Mouse (Mus musculus) stomach, postnatal 0 days (tissue): ENCODE data around the gene P2rx7. TPM values are rescaled to one million over a fixed set of nuclear protein-coding genes. Genes with fewer than 3 reads are reported as not detected.
A peak's percentile ranks its signal among the peaks of the same experiment; 100 is the strongest.

Source experiments
- ATAC-seq: fragments of 200-750 bp; cut with Nextera tagmentation; 2 replicates; pipeline ENCODE4 v1.8.0; 2017; ENCODE audit not compliant: low FRiP score, low TSS enrichment
- DNase-seq: peaks from one replicate; pipeline ENCODE4 v3.0.0-alpha.2; 2016; ENCODE audit warnings: low spot score
- H3K27ac ChIP-seq: fragments of 300-500 bp; sonication (generic); replicated peaks from 2 replicates; pipeline ENCODE4 v1.5.1; 2014; ENCODE audit warnings: mild to moderate bottlenecking, control low read depth
- H3K27me3 ChIP-seq: fragments of 300-500 bp; sonication (generic); 2 replicates; pipeline ENCODE4 v1.6.1; 2014; ENCODE audit warnings: low read length; ENCODE audit not compliant: control insufficient read depth, insufficient read depth
- H3K36me3 ChIP-seq: fragments of 300-500 bp; sonication (generic); 2 replicates; pipeline ENCODE4 v1.6.1; 2014; ENCODE audit warnings: low read length, mixed read lengths; ENCODE audit not compliant: control insufficient read depth, insufficient read depth
- H3K4me1 ChIP-seq: fragments of 300-500 bp; sonication (generic); replicated peaks from 2 replicates; pipeline ENCODE4 v1.6.1; 2014; ENCODE audit warnings: antibody characterized with exemption; ENCODE audit not compliant: control insufficient read depth, insufficient read depth
- H3K4me2 ChIP-seq: fragments of 300-500 bp; sonication (generic); replicated peaks from 2 replicates; pipeline ENCODE4 v1.6.1; 2014; ENCODE audit warnings: low read depth, mild to moderate bottlenecking, control low read depth, moderate library complexity
- H3K4me3 ChIP-seq: fragments of 300-500 bp; sonication (generic); 2 replicates; pipeline ENCODE4 v1.5.1; 2014; ENCODE audit warnings: low read depth, low read length, control low read depth
- H3K9ac ChIP-seq: fragments of 300-500 bp; sonication (generic); 2 replicates; pipeline ENCODE4 v1.6.1; 2014; ENCODE audit warnings: mild to moderate bottlenecking, low read length, control low read depth, mixed read lengths
- H3K9me3 ChIP-seq: fragments of 300-500 bp; sonication (generic); 2 replicates; pipeline ENCODE4 v1.6.1; 2016; ENCODE audit warnings: low read length; ENCODE audit not compliant: control insufficient read depth
- CTCF ChIP-seq: IDR thresholded peaks from 2 replicates; pipeline ENCODE4 v1.5.1; 2016; ENCODE audit warnings: antibody characterized with exemption, low read depth, mild to moderate bottlenecking, moderate library complexity
- EP300 ChIP-seq: optimal IDR thresholded peaks from 2 replicates; pipeline ENCODE3; 2016; ENCODE audit warnings: antibody characterized with exemption
- WGBS: fragments of 180-500 bp; shearing (Covaris S2); extraction: QIAGEN DNeasy Blood & Tissue Kit; methylation state at CpG from one replicate; pipeline ENCODE4 v1.1.7; 2014; 5-methylcytosine and 5-hydroxymethylcytosine counted together
- polyA plus RNA-seq: library from polyadenylated mRNA; unstranded; fragments of >200 nt; fragmentation: Nextera tagmentation; extraction: Ambion mirVana; gene quantifications from 2 replicates; pipeline ENCODE4 v1.2.1, GENCODE M21; 2015

Gene P2rx7
- polyA plus RNA-seq, 1 experiment from 2014 or later: 2.1 TPM

DNA sequence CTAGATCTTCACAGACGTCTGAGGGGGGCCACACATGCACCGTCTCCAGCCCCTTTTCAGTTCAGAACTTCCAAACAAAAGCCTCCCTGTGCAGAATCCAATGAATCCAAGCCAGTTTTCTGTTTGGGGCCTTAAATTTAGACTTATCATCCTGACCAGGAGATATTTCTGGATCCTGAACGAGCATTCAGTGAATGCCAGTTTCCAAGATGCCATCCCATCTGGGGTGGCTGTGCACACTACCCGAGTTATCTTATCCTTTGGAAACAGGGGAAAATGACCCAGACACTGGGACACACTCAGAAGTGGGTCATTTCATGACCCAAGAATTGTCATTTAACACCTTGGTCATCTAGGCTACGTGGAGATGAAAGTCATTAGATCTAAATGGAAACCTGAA is 26.0 kb upstream of the P2rx7 start:
- 60% methylated on average over 5 of the region's 5 CpGs for WGBS

DNA sequence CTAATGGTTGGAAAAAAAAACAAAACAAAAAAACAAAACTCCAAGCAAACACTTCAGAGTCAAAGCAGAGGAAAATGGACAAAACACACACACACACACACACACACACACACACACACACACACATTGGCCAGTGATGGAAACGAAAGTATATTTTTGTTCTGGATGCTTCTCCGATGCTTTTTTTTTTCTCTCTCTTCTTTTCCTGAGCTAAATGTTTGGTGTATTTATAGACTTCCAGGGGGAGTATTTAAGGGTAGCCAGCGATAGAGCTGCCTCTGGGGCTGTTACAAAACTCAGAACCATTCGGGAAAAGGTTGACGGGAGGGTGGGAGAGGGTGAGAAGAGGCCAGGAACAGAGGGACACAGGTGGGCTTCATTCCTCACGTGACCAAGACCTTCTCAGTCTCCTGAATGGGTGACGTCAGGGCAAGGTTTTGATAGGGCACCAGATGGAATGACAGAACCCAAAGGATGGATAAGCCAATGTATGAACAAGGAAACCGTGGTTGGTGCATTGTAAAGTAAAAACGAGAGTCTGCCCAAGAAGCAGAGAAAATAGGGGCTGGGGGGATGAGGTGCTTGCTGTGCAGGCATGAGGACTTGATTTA is 23.9 kb upstream of the P2rx7 start:
- no peak for DNase-seq
- Histone ChIP-seq H3K9me3 (no peaks in the 10 kb centered on the region), H3K36me3 (no peaks in the 10 kb centered on the region), H3K4me3 (no peak overlapping the region), H3K4me1 (no peaks in the 10 kb centered on the region), H3K4me2 (no peak overlapping the region), H3K9ac (no peak overlapping the region), H3K27me3 (no peaks in the 10 kb centered on the region), H3K27ac (peak overlapping the region; percentile 88)
- WGBS: 60% methylated on average over 9 of the region's 9 CpGs
- ATAC-seq: no peak
- TF ChIP-seq CTCF (no peak), EP300 (no peak)

More for the DNA sequence above, 26.0 kb upstream of the P2rx7 start:
- H3K36me3 ChIP-seq: no peaks in the 10 kb centered on the region
- H3K9ac ChIP-seq: no peak overlapping the region
- H3K9me3 ChIP-seq: no peaks in the 10 kb centered on the region
- H3K4me1 ChIP-seq: no peaks in the 10 kb centered on the region
- ATAC-seq (no peak), DNase-seq (no peak)
- H3K27ac ChIP-seq: no peak overlapping the region
- no peak for TF ChIP-seq CTCF
- no peak for TF ChIP-seq EP300
- H3K4me2 ChIP-seq: no peak overlapping the region
- H3K4me3 ChIP-seq: no peak overlapping the region
- H3K27me3 ChIP-seq: no peaks in the 10 kb centered on the region

DNA sequence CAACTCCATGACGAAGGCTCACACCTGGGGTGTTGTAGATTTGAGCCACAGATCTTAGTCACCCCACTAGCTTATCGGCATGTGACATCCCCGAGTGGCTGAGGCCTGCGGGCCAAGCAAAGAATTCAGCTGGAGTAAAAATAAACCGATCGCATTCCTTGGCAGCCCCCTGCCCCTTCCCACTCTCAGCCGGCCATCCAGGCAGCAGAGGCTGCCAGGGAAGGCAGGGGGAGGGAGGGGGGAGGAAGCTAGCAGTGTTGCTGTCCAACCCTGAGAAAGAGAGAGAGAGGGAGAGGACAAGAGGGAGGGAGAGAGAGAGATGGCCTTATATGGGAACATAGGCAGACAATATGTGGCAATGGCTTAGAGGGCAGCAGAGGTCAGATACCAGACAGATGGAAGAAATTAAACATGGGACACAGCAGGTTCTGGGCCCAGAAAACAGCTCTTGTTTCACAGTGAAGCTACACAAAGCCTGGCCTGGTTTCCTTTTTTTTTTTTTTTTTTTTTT is 22.3 kb upstream of the P2rx7 start:
- Histone ChIP-seq H3K4me3 (no peak overlapping the region), H3K4me2 (no peak overlapping the region), H3K4me1 (no peaks in the 10 kb centered on the region), H3K36me3 (no peaks in the 10 kb centered on the region), H3K27ac (peak overlapping the region; percentile 88), H3K9ac (no peak overlapping the region; the same call in 1 of the 2 replicates), H3K9me3 (no peaks in the 10 kb centered on the region), H3K27me3 (no peaks in the 10 kb centered on the region)
- WGBS: 18% methylated on average over 7 of the region's 7 CpGs
- DNase-seq (peak; percentile 56), ATAC-seq (peak; percentile 92)
- TF ChIP-seq EP300: peak; percentile 86
- no peak for TF ChIP-seq CTCF

DNA sequence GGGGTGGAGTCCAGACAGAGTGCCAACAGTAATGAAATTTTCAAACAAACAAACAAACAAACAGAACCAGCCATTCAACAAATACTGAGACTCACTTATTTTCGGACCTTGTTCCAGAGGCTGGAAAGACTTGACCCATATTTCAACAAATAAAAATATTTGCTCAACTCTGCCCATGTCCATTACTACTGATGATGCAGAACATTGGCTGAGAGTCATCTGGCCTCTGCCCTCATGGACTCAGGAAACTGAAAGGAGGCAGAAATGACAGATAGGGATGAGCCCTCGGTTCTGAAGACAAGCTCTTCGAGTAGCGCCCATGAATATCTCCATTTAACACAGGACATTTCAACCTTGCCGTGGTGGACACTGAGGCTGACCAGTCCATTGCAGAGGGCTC is 21.2 kb upstream of the P2rx7 start:
- H3K9ac ChIP-seq: no peak overlapping the region
- H3K9me3 ChIP-seq: no peaks in the 10 kb centered on the region
- TF ChIP-seq CTCF (no peak), EP300 (no peak)
- peak overlapping the region; percentile 88 for H3K27ac ChIP-seq
- no peak overlapping the region for H3K4me3 ChIP-seq
- WGBS: 80% methylated on average over 5 of the region's 5 CpGs
- no peaks in the 10 kb centered on the region for H3K4me1 ChIP-seq
- H3K4me2 ChIP-seq: no peak overlapping the region
- DNase-seq: no peak
- no peak for ATAC-seq
- H3K27me3 ChIP-seq: no peaks in the 10 kb centered on the region
- H3K36me3 ChIP-seq: no peaks in the 10 kb centered on the region

DNA sequence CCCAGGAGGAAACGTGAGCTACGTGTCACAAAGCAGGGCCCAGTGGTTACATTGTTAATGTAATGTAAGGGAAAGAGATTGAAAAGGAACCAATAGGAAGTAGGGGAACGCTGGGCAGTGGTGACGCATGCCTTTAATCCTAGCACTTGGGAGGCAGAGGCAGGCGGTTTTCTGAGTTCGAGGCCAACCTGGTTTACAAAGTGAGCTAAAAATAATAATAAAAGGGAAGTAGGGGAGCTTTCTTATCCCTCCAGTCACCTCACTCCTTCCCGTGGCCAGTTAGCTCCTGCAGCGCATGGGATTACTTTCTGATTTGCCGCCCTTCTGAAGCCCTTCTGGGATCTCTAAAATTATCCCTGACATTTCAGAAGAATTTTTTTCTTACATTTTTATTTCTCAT is 19.9 kb upstream of the P2rx7 start:
- no peak overlapping the region for H3K9ac ChIP-seq
- H3K27me3 ChIP-seq: no peaks in the 10 kb centered on the region
- no peak overlapping the region for H3K4me2 ChIP-seq
- H3K4me3 ChIP-seq: no peak overlapping the region
- H3K4me1 ChIP-seq: no peaks in the 10 kb centered on the region
- ATAC-seq: no peak
- no peak overlapping the region for H3K27ac ChIP-seq
- no peaks in the 10 kb centered on the region for H3K9me3 ChIP-seq
- H3K36me3 ChIP-seq: no peaks in the 10 kb centered on the region
- TF ChIP-seq CTCF (no peak), EP300 (no peak)
- 77% methylated on average over 9 of the region's 9 CpGs for WGBS
- no peak for DNase-seq

DNA sequence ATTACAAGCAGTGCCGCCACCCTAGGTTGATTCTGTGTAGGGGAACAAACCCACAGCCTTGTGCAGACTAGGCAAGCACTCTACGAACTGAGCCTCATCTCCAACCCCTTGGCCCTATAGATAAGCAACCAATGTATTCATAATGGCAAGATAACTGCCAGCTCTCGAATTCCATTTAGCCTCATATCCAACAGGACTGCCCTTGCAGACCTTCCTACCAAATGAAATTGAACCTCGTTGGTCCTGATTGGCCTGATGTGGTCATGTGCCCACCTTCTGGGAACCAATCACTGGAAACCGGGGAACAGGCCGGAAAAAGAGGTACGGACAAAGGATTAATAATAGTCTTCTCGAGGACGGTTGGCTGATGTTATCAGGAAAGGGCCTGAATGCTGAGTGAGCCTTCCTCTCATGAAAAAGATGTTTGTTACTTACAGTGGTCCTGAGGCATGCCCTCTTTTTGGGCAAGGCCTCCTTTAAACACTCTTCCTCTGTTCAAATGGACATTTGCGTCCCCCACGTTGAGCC is 18.7 kb upstream of the P2rx7 start:
- no peak for TF ChIP-seq EP300
- no peak for TF ChIP-seq CTCF

More for the DNA sequence above, 18.7 kb upstream of the P2rx7 start:
- H3K9me3 ChIP-seq: no peaks in the 10 kb centered on the region
- ATAC-seq: no peak
- no peak for DNase-seq
- H3K4me2 ChIP-seq: no peak overlapping the region
- H3K27ac ChIP-seq: no peak overlapping the region
- H3K27me3 ChIP-seq: no peaks in the 10 kb centered on the region
- no peaks in the 10 kb centered on the region for H3K4me1 ChIP-seq
- no peaks in the 10 kb centered on the region for H3K36me3 ChIP-seq
- H3K9ac ChIP-seq: no peak overlapping the region
- H3K4me3 ChIP-seq: no peak overlapping the region
- WGBS: 84% methylated on average over 11 of the region's 11 CpGs
